Mouse (Mus musculus) forebrain, embryonic 11.5 days (tissue): ENCODE results near the gene Dzip1. TPM values are rescaled to one million over a fixed set of nuclear protein-coding genes. Genes with fewer than 3 reads are reported as not detected.

Source experiments
- ATAC-seq: fragments of 200-750 bp; cut with Nextera tagmentation; replicated peaks from 2 replicates; pipeline ENCODE4 v1.8.0; 2017; ENCODE audit warnings: moderate TSS enrichment; ENCODE audit not compliant: low FRiP score
- DNase-seq: peaks from one replicate; pipeline ENCODE4 v3.0.0-alpha.2; 2017; ENCODE audit warnings: low spot score
- H3K27ac ChIP-seq: fragments of 300-500 bp; sonication (generic); 2 replicates; pipeline ENCODE4 v1.5.1; 2014; ENCODE audit warnings: low read depth, low read length
- H3K27me3 ChIP-seq: fragments of 300-500 bp; sonication (generic); 2 replicates; pipeline ENCODE4 v1.6.1; 2014; ENCODE audit warnings: mild to moderate bottlenecking, low read length, mixed read lengths; ENCODE audit not compliant: control insufficient read depth, insufficient read depth
- H3K36me3 ChIP-seq: fragments of 300-500 bp; sonication (generic); 2 replicates; pipeline ENCODE4 v1.6.1; 2014; ENCODE audit warnings: mild to moderate bottlenecking, low read length, moderate library complexity, mixed read lengths; ENCODE audit not compliant: control insufficient read depth, insufficient read depth
- H3K4me1 ChIP-seq: fragments of 300-500 bp; sonication (generic); replicated peaks from 2 replicates; pipeline ENCODE4 v1.6.1; 2014; ENCODE audit warnings: low read length, mixed read lengths; ENCODE audit not compliant: control insufficient read depth, insufficient read depth
- H3K4me2 ChIP-seq: fragments of 300-500 bp; sonication (generic); 2 replicates; pipeline ENCODE4 v1.6.1; 2014; ENCODE audit warnings: low read depth, mild to moderate bottlenecking, low read length, moderate library complexity, mixed read lengths; ENCODE audit not compliant: severe bottlenecking
- H3K4me3 ChIP-seq: fragments of 300-500 bp; sonication (generic); 2 replicates; pipeline ENCODE4 v1.5.1; 2014; ENCODE audit warnings: low read depth, low read length
- H3K9ac ChIP-seq: fragments of 300-500 bp; sonication (generic); 2 replicates; pipeline ENCODE4 v1.6.1; 2014; ENCODE audit warnings: low read length
- H3K9me3 ChIP-seq: fragments of 300-500 bp; sonication (generic); 2 replicates; pipeline ENCODE4 v1.6.1; 2016; ENCODE audit warnings: low read length, mixed read lengths; ENCODE audit not compliant: control insufficient read depth
- WGBS: fragments of 180-500 bp; shearing (Covaris S2); extraction: QIAGEN DNeasy Blood & Tissue Kit; methylation state at CpG from one replicate; pipeline ENCODE4 v1.1.7; 2014; 5-methylcytosine and 5-hydroxymethylcytosine counted together
- polyA plus RNA-seq: library from polyadenylated mRNA; unstranded; fragments of >200 nt; fragmentation: Nextera tagmentation; extraction: Ambion mirVana; gene quantifications from 2 replicates; pipeline ENCODE4 v1.2.1, GENCODE M21; 2014

The Dzip1 gene
- polyA plus RNA-seq, 1 experiment from 2014 or later, result 28.5 TPM

DNA sequence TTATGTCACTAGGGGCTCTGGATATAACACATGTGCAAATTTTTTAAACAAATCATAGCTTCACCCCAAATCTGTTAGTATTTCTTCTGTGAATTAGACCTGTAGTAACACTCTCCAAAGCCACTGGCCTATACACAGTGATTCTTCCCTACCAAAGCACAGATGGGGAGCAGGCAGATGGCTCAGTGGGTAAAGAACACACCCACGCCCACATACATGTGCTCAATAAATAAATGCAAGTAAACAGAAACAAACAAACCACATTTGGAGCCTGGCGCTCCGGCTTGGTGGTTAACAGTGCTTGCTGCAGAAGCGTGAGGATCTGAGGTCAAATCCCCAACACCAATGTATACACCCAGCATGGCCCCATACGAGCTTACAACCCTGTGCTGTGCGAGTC lies 13.7 kb downstream of the Dzip1 start:
- Histone ChIP-seq H3K27ac (no peak overlapping the region), H3K4me3 (no peak overlapping the region), H3K36me3 (peaks cover 4% of the 10 kb centered on the region; the same call in 1 of the 2 replicates), H3K9me3 (no peaks in the 10 kb centered on the region), H3K4me1 (no peaks in the 10 kb centered on the region), H3K4me2 (no peak overlapping the region), H3K9ac (no peak overlapping the region), H3K27me3 (no peaks in the 10 kb centered on the region)
- DNase-seq (no peak), ATAC-seq (no peak)
- 90% methylated on average over 6 of the region's 6 CpGs for WGBS

DNA sequence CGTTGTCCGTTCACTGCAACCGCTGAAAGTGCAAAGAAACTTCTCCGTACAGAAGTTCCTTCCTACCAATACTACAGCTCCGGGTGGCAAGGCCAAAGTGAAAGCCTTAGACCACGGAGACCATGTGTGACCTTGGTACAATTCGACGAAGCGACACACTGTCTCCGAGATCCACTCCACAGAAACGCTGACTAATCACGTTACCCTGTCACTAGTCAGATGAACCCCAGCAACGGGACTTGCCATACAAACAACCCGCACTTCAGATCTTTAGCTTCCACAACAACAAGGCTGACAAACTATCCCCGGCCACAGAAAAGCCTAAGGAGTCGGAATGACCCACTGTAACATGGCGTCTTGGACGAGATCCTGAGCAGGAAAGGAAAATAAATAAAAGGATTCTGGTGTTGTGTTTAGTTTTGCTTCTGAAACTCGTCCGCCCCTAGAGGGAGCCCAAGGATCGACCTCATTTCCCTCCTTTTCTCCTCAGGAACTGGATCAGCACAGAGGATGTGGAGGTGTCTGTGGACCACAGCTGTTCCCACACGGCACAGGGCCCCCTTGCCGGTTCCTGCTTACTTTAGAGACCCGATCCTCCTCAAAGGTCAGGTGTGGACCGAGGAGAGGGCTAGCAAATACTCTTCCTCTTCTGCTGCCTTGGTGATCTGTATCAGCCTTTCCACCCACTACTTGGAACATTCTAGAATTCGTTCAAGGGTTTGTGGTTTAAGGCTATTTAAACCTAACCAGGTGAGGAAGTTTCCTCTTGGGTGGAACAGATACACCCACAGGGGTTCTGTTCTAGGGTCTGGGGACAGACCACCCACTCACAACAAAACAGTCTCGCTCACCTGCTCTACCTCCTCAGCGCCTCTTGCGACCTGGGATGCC lies 14.7 kb downstream of the Dzip1 start:
- Histone ChIP-seq H3K9ac (no peak overlapping the region), H3K4me2 (no peak overlapping the region), H3K4me3 (no peak overlapping the region), H3K36me3 (peaks cover 4% of the 10 kb centered on the region; the same call in 1 of the 2 replicates), H3K4me1 (no peaks in the 10 kb centered on the region), H3K27ac (no peak overlapping the region), H3K27me3 (no peaks in the 10 kb centered on the region), H3K9me3 (no peaks in the 10 kb centered on the region)
- ATAC-seq, result peak; percentile 31; the same call in 1 of the 2 replicates
- WGBS, result 74% methylated on average over 29 of the region's 29 CpGs
- peak; percentile 73 for DNase-seq

DNA sequence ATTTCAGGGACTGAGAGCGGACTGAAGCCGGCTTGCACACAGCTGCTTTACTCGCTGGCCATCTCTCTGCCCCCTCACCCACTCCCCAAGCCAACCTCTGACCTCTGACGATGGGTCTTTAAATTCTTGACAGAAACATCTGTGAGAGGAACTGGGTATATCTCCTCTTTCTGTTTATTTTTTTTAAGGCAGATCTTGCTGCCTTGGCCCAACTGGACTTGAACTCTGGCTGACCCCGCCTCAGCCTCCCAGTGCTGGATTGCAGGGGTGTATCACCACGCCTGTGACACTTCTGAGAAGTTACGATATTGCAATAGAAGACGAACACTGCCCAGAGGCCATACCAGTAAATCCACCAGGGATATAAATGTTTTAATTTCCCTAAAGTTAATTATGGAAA lies 15.4 kb downstream of the Dzip1 start:
- Histone ChIP-seq H3K9ac (no peak overlapping the region), H3K4me1 (no peaks in the 10 kb centered on the region), H3K4me3 (no peak overlapping the region), H3K36me3 (peaks cover 4% of the 10 kb centered on the region; the same call in 1 of the 2 replicates), H3K27ac (no peak overlapping the region), H3K4me2 (no peak overlapping the region), H3K9me3 (no peaks in the 10 kb centered on the region), H3K27me3 (no peaks in the 10 kb centered on the region)
- no peak for DNase-seq
- 87% methylated on average over 8 of the region's 8 CpGs for WGBS
- no peak for ATAC-seq

DNA sequence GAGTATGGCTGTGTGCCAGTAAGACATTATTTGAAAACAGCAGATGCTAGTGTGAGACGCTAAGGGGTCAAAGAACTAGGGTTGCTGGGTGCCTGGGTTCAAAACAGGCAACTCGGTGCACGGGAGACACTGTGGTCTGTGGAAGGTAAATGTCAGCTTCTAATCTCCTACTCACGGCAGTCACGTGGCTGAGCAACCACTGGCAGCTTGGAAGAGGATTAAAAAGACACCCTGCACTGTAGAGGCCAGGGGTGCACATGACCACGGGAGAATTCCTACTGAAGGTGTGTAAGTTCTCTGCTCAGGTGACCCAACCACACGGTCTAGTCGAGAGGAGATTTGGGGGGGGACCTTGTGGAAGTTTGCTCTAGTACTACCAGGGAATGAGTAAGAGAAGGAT lies 17.7 kb downstream of the Dzip1 start:
- H3K4me1 ChIP-seq, result peaks cover 7% of the 10 kb centered on the region; the same call in 1 of the 2 replicates
- H3K4me3 ChIP-seq, result no peak overlapping the region
- H3K27me3 ChIP-seq, result no peaks in the 10 kb centered on the region
- 87% methylated on average over 8 of the region's 8 CpGs for WGBS
- H3K4me2 ChIP-seq, result no peak overlapping the region
- ATAC-seq (no peak), DNase-seq (no peak)
- H3K9ac ChIP-seq, result no peak overlapping the region
- peaks cover 4% of the 10 kb centered on the region; the same call in 1 of the 2 replicates for H3K36me3 ChIP-seq
- H3K27ac ChIP-seq, result no peak overlapping the region
- no peaks in the 10 kb centered on the region for H3K9me3 ChIP-seq

DNA sequence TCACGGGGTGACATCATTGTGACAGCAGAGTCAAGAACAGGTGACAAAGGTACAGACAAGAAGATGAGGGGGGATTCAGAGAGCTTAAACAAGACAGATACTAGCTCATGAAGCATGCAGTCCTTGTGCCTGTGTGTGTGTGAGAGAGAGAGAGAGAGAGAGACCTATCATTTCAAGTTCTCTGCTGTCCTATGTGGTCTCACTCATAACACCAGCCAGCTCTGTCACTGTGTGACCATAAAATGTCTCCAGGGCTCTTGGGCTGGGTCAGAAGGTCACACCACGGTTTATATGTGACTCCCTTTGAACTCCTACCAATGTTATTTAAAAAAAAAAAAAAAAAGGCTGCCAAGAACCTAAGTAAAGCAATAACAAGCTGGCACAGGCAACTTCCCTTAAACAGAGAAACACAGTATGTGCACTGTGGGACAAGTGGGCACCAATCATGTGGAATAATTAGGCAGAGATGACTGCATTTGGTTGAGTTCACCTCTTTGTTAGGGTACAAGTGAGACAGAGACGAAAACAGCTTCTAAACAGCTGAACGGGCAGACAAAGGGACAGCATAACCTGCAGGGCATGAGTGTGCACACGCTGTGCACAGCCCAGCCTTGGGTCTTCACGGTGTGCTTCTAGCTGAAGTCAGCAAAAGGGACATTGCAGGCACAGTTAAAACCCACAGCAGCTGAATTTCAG lies 21.2 kb downstream of the Dzip1 start:
- Histone ChIP-seq H3K9ac (no peak overlapping the region), H3K4me2 (no peak overlapping the region), H3K4me3 (no peak overlapping the region), H3K9me3 (no peaks in the 10 kb centered on the region; the same call in 1 of the 2 replicates), H3K27me3 (no peaks in the 10 kb centered on the region), H3K36me3 (peaks cover 6% of the 10 kb centered on the region), H3K4me1 (peaks cover 7% of the 10 kb centered on the region; the same call in 1 of the 2 replicates), H3K27ac (no peak overlapping the region)
- ATAC-seq, result peak; percentile 80
- 31% methylated on average over 6 of the region's 6 CpGs for WGBS
- DNase-seq, result no peak

DNA sequence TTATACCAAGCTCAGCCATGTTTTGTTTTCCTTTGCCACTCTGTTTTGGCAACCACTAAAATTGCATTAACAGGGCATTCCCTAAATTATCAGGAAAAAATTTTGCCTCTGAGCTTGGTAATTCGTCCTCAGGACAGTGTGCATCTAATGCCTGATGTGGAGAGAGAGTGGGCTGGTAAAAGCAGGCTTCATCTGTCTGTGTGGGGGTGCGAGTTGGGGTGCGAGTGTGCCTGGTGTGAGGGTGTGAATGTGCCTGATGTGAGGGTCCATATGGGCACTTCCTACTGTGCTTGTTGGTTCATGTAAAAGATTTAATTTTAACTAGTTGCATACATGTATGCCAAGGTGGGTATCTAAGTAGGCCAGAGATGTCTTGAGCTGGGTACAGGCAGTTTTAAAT lies 21.9 kb downstream of the Dzip1 start:
- WGBS, result 86% methylated on average over 3 of the region's 3 CpGs
- no peak for ATAC-seq

DNA sequence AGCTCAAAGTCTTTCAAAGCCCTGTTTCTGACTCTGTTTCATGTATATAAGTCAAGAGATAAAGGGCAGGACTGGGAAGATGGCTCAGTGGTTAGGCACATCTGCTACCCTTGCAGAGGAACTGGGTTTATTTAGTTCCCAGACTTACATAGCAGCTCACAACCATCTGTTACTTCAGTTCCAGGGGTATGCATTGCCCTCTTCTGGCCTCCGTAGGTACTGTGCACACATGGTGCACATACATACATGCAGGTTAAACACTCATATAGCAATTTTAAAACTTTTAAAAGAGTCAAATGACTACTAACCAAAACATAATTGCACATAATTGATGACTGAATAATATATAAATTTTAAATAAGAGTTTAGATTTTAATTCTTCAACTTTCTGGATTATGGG lies 24.3 kb downstream of the Dzip1 start:
- no peak overlapping the region for H3K9ac ChIP-seq
- H3K4me1 ChIP-seq, result peaks cover 7% of the 10 kb centered on the region; the same call in 1 of the 2 replicates
- H3K4me2 ChIP-seq, result no peak overlapping the region
- H3K9me3 ChIP-seq, result no peaks in the 10 kb centered on the region; the same call in 1 of the 2 replicates
- H3K27me3 ChIP-seq, result no peaks in the 10 kb centered on the region
- no peak overlapping the region for H3K27ac ChIP-seq
- 95% methylated on average over 1 of the region's 1 CpGs for WGBS
- peaks cover 5% of the 10 kb centered on the region for H3K36me3 ChIP-seq
- ATAC-seq (no peak), DNase-seq (no peak)
- no peak overlapping the region for H3K4me3 ChIP-seq

More for the DNA sequence above, 21.9 kb downstream of the Dzip1 start:
- Histone ChIP-seq H3K9me3 (no peaks in the 10 kb centered on the region; the same call in 1 of the 2 replicates), H3K4me1 (peaks cover 7% of the 10 kb centered on the region; the same call in 1 of the 2 replicates), H3K27me3 (no peaks in the 10 kb centered on the region), H3K36me3 (peaks cover 5% of the 10 kb centered on the region), H3K27ac (no peak overlapping the region), H3K4me2 (no peak overlapping the region), H3K9ac (no peak overlapping the region), H3K4me3 (no peak overlapping the region)
- no peak for DNase-seq

DNA sequence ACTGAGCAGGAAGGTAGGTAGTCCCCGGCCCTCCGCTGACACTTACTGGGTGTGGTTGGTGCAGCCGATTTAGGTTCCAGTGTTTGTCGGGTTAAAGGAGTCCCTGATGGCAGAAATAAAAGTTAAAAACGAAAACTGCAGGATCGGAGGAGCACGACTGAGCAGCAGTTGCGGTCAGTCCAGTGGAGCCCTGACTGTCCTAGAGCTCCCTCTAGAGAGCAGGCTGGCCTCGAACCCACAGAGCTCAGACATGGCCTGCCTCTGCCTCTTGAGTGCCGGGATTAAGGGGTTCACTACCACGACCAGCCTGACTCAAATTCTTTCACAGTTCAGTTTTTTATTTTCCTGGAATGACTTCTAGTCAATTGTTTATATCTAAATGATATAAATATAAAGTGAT lies 25.3 kb downstream of the Dzip1 start:
- Histone ChIP-seq H3K4me1 (peaks cover 7% of the 10 kb centered on the region; the same call in 1 of the 2 replicates), H3K27me3 (no peaks in the 10 kb centered on the region), H3K4me2 (no peak overlapping the region), H3K4me3 (no peak overlapping the region), H3K36me3 (peaks cover 5% of the 10 kb centered on the region), H3K27ac (no peak overlapping the region), H3K9me3 (no peaks in the 10 kb centered on the region; the same call in 1 of the 2 replicates), H3K9ac (no peak overlapping the region)
- DNase-seq (no peak), ATAC-seq (no peak)
- 84% methylated on average over 11 of the region's 11 CpGs for WGBS
